Mouse (Mus musculus) retina, embryonic 14.5 days (tissue): ENCODE data around the gene Olfr516.

Source experiments
- DNase-seq: peaks from one replicate; pipeline ENCODE4 v3.0.0-alpha.2; 2015; ENCODE audit warnings: low spot score

Olfr516 gene

GRCm38 (mm10) chr7:108850429-108850828 lies at the start of gene Olfr516:
Gene Olfr516 (minus strand): TSS chr7:108850529.
- DNase-seq = no peak

- no peak for DNase-seq
These were observed 44.0 kb upstream of the Olfr516 start, which contains the start of gene Olfr519 for GRCm38 (mm10) chr7:108894320-108894719. Gene Olfr519 (minus strand): TSS chr7:108894420.

- no peak for DNase-seq
These were observed 34.6 kb upstream of the Olfr516 start, which contains the start of gene Olfr518 for GRCm38 (mm10) chr7:108884906-108885305. Gene Olfr518 (minus strand): TSS chr7:108885006.

- DNase-seq = no peak
These were observed 21.9 kb upstream of the Olfr516 start, which contains the start of gene Olfr517 for GRCm38 (mm10) chr7:108872279-108872678. Gene Olfr517 (minus strand): TSS chr7:108872379.

GRCm38 (mm10) chr7:108825897-108826296 lies 24.4 kb downstream of the Olfr516 start, which contains the start of gene Olfr514:
Gene Olfr514 (minus strand): TSS chr7:108825997.
- no peak for DNase-seq

- peak; percentile 78 for DNase-seq
These were observed 35.6 kb downstream of the Olfr516 start for GRCm38 (mm10) chr7:108814593-108815215.

GRCm38 (mm10) chr7:108797205-108797933 lies 53.0 kb downstream of the Olfr516 start:
- DNase-seq = no peak
